Mouse (Mus musculus): ENCODE measurements around the gene Syt1. TPM values are rescaled to one million over a fixed set of nuclear protein-coding genes. Genes with fewer than 3 reads are reported as not detected.
A peak's percentile ranks its signal among the peaks of the same experiment; 100 is the strongest.

Syt1 gene
- polyA plus RNA-seq, 1 experiment from 2014 or later: 4.5 TPM

DNA sequence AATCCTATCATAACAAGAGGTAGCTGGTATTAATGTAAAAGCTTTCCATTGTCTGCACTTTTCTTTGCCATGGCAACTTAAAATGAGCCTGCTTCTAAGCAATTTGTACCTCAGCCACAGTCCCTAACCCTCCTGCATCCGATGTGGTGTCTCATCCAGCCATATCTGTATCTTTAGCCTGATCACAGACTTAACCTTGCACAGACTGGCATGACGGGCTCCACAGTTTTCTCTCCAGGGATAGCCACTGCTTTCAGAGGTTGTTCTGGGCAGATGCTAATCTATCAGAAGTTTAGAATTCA, 451.2 kb downstream of the Syt1 start:
- TF ChIP-seq CTCF (IDR thresholded peaks at IDR 0.05; ENCODE audit: low read depth): no peak
- Histone ChIP-seq H3K4me2 (replicated peaks; ENCODE audit: low read depth) (no peak overlapping the region), H3K27ac (ENCODE audit: low read depth, low read length) (no peak overlapping the region), H3K4me3 (ENCODE audit: low read depth, low read length) (no peak overlapping the region), H3K9me3 (ENCODE audit: control insufficient read depth) (no peaks in the 10 kb centered on the region), H3K27me3 (replicated peaks; ENCODE audit: control insufficient read depth, insufficient read depth, low read length) (no peaks in the 10 kb centered on the region), H3K4me1 (replicated peaks; ENCODE audit: control insufficient read depth, insufficient read depth, low read length) (no peaks in the 10 kb centered on the region), H3K36me3 (ENCODE audit: control insufficient read depth, insufficient read depth) (no peaks in the 10 kb centered on the region), H3K9ac (ENCODE audit: low read depth, low read length) (no peak overlapping the region)
- no peak for ATAC-seq
- WGBS: 81% methylated on average over 2 of the region's 2 CpGs

- no peaks in the 10 kb centered on the region for H3K27me3 ChIP-seq (replicated peaks; ENCODE audit: control insufficient read depth, insufficient read depth, low read length)
- H3K4me1 ChIP-seq (replicated peaks; ENCODE audit: control insufficient read depth, insufficient read depth, low read length): no peaks in the 10 kb centered on the region
- H3K9me3 ChIP-seq (ENCODE audit: control insufficient read depth): no peaks in the 10 kb centered on the region
- no peak overlapping the region for H3K4me3 ChIP-seq (ENCODE audit: low read depth, low read length)
- no peak overlapping the region for H3K9ac ChIP-seq (ENCODE audit: low read depth, low read length)
- no peak for TF ChIP-seq CTCF (IDR thresholded peaks at IDR 0.05; ENCODE audit: low read depth)
- no peak overlapping the region for H3K4me2 ChIP-seq (replicated peaks; ENCODE audit: low read depth)
- WGBS: 78% methylated on average over 19 of the region's 19 CpGs
- H3K36me3 ChIP-seq (ENCODE audit: control insufficient read depth, insufficient read depth): no peaks in the 10 kb centered on the region
- ATAC-seq: no peak
- no peak overlapping the region for H3K27ac ChIP-seq (ENCODE audit: low read depth, low read length)
These were observed 451.8 kb downstream of the Syt1 start for GRCm38 (mm10) chr10:108558812-108559606.

DNA sequence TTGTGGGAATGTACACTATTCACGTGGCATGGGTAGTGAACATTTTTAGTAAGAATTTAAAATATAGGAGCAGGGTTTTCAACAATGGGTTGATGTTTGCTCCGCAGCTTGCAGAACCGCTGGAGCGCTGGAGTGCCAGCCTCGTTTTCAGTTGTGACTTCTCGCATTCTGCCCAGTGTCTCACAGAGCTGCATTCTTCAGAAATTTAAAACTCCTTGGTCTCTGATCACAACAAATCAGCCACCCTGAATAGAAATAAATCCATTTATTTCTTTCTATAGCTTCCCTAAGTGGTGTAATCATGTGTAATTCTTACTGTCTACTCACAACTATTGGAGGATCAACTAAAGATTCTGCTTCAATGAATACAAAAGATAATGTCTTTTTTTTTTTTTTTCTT, 458.2 kb downstream of the Syt1 start:
- no peak for ATAC-seq
- WGBS: 94% methylated on average over 6 of the region's 6 CpGs
- Histone ChIP-seq H3K36me3 (ENCODE audit: control insufficient read depth, insufficient read depth) (no peaks in the 10 kb centered on the region), H3K4me3 (ENCODE audit: low read depth, low read length) (no peak overlapping the region), H3K9me3 (ENCODE audit: control insufficient read depth) (no peaks in the 10 kb centered on the region), H3K4me2 (replicated peaks; ENCODE audit: low read depth) (no peak overlapping the region), H3K9ac (ENCODE audit: low read depth, low read length) (no peak overlapping the region), H3K4me1 (replicated peaks; ENCODE audit: control insufficient read depth, insufficient read depth, low read length) (no peaks in the 10 kb centered on the region), H3K27me3 (replicated peaks; ENCODE audit: control insufficient read depth, insufficient read depth, low read length) (no peaks in the 10 kb centered on the region), H3K27ac (ENCODE audit: low read depth, low read length) (no peak overlapping the region)
- TF ChIP-seq CTCF (IDR thresholded peaks at IDR 0.05; ENCODE audit: low read depth): no peak

GRCm38 (mm10) chr10:108545715-108546114, 465.1 kb downstream of the Syt1 start:
- WGBS: 93% methylated on average over 3 of the region's 3 CpGs
- Histone ChIP-seq H3K9me3 (ENCODE audit: control insufficient read depth) (no peaks in the 10 kb centered on the region), H3K4me2 (replicated peaks; ENCODE audit: low read depth) (no peak overlapping the region), H3K27ac (ENCODE audit: low read depth, low read length) (no peak overlapping the region), H3K4me1 (replicated peaks; ENCODE audit: control insufficient read depth, insufficient read depth, low read length) (no peaks in the 10 kb centered on the region), H3K9ac (ENCODE audit: low read depth, low read length) (no peak overlapping the region), H3K36me3 (ENCODE audit: control insufficient read depth, insufficient read depth) (no peaks in the 10 kb centered on the region), H3K4me3 (ENCODE audit: low read depth, low read length) (no peak overlapping the region), H3K27me3 (replicated peaks; ENCODE audit: control insufficient read depth, insufficient read depth, low read length) (no peaks in the 10 kb centered on the region)
- TF ChIP-seq CTCF (IDR thresholded peaks at IDR 0.05; ENCODE audit: low read depth): no peak
- no peak for ATAC-seq

DNA sequence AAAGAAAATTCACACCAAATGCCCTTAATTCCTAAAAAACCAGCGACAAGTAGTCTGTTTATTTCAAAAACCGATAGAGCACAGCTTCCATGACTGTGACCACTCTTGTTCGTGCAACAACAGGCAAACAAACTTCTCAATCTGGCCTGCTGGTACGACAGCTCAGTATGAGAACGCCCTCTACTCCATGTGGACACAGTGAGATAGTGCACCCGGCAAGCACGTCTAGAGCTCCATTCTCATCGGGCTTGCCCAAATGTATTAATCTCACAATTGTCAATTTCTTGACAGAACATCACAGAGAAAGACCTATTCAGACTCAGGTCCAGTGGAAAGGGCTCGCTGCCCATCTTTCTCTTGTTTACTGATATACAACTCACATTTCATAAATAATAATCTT, 469.2 kb downstream of the Syt1 start:
- Histone ChIP-seq H3K27ac (ENCODE audit: low read depth, low read length) (no peak overlapping the region), H3K9me3 (ENCODE audit: control insufficient read depth) (no peaks in the 10 kb centered on the region), H3K27me3 (replicated peaks; ENCODE audit: control insufficient read depth, insufficient read depth, low read length) (no peaks in the 10 kb centered on the region), H3K4me2 (replicated peaks; ENCODE audit: low read depth) (no peak overlapping the region), H3K9ac (ENCODE audit: low read depth, low read length) (no peak overlapping the region), H3K36me3 (ENCODE audit: control insufficient read depth, insufficient read depth) (no peaks in the 10 kb centered on the region), H3K4me1 (replicated peaks; ENCODE audit: control insufficient read depth, insufficient read depth, low read length) (no peaks in the 10 kb centered on the region), H3K4me3 (ENCODE audit: low read depth, low read length) (no peak overlapping the region)
- ATAC-seq: no peak
- WGBS: 68% methylated on average over 9 of the region's 9 CpGs
- peak; percentile 12; the same call in 1 of the 2 replicates for TF ChIP-seq CTCF (IDR thresholded peaks at IDR 0.05; ENCODE audit: low read depth)

GRCm38 (mm10) chr10:108538546-108538945, 472.2 kb downstream of the Syt1 start:
- Histone ChIP-seq H3K9me3 (ENCODE audit: control insufficient read depth) (no peaks in the 10 kb centered on the region), H3K4me1 (replicated peaks; ENCODE audit: control insufficient read depth, insufficient read depth, low read length) (no peaks in the 10 kb centered on the region), H3K27ac (ENCODE audit: low read depth, low read length) (no peak overlapping the region), H3K4me3 (ENCODE audit: low read depth, low read length) (no peak overlapping the region), H3K36me3 (ENCODE audit: control insufficient read depth, insufficient read depth) (no peaks in the 10 kb centered on the region), H3K4me2 (replicated peaks; ENCODE audit: low read depth) (no peak overlapping the region), H3K9ac (ENCODE audit: low read depth, low read length) (no peak overlapping the region), H3K27me3 (replicated peaks; ENCODE audit: control insufficient read depth, insufficient read depth, low read length) (no peaks in the 10 kb centered on the region)
- TF ChIP-seq CTCF (IDR thresholded peaks at IDR 0.05; ENCODE audit: low read depth): no peak
- no peak for ATAC-seq
- 48% methylated on average over 3 of the region's 3 CpGs for WGBS

All from intestine, postnatal 0 days (tissue).